Mouse (Mus musculus) urinary bladder, postnatal 25 days (tissue): Measurements from ENCODE around the gene Cdh22.

Source experiments
- DNase-seq: peaks from one replicate; pipeline ENCODE4 v3.0.0; 2022; ENCODE audit warnings: low spot score

Cdh22 gene

GRCm38 (mm10) chr2:165089470-165089869 is 145.2 kb downstream of the Cdh22 start:
- DNase-seq = no peak

GRCm38 (mm10) chr2:165086634-165087033 is 148.0 kb downstream of the Cdh22 start:
- DNase-seq = no peak

GRCm38 (mm10) chr2:165081257-165081656 is 153.4 kb downstream of the Cdh22 start:
- DNase-seq = no peak

GRCm38 (mm10) chr2:165080657-165081056 is 154.0 kb downstream of the Cdh22 start:
- DNase-seq = no peak

- no peak for DNase-seq
Observed at GRCm38 (mm10) chr2:165078605-165079004, 156.0 kb downstream of the Cdh22 start.

- no peak for DNase-seq
Observed at GRCm38 (mm10) chr2:165078045-165078444, 156.6 kb downstream of the Cdh22 start.

- DNase-seq = no peak
Observed at GRCm38 (mm10) chr2:165077055-165077454, 157.6 kb downstream of the Cdh22 start.

- DNase-seq = peak; percentile 71
Observed at GRCm38 (mm10) chr2:165074937-165075336, 159.7 kb downstream of the Cdh22 start.

GRCm38 (mm10) chr2:165074081-165074884 is 160.4 kb downstream of the Cdh22 start:
- no peak for DNase-seq

- DNase-seq = no peak
Observed at GRCm38 (mm10) chr2:165073381-165073781, 161.3 kb downstream of the Cdh22 start.

- DNase-seq = peak; percentile 44
Observed at GRCm38 (mm10) chr2:165070096-165070816, 164.4 kb downstream of the Cdh22 start.

GRCm38 (mm10) chr2:165068806-165069205 is 165.8 kb downstream of the Cdh22 start:
- no peak for DNase-seq

GRCm38 (mm10) chr2:165064489-165064888 is 170.2 kb downstream of the Cdh22 start:
- no peak for DNase-seq

GRCm38 (mm10) chr2:165061638-165062433 is 172.8 kb downstream of the Cdh22 start:
- DNase-seq = no peak
